ENCODE assay signal across 9 mouse cellular contexts in genomic region chr4:32572118-32572517, GRCm38 (mm10). TPM values are rescaled to one million over a fixed set of nuclear protein-coding genes. Genes with fewer than 3 reads are reported as not detected.
DNase-seq lines count a peak whose midpoint lies in the region; ATAC-seq and TF ChIP-seq lines count a peak whose summit lies in the region.
"Had no signal": no experiment of that assay in that cellular context is flagged by ENCODE, and none has a peak within 500 bp of the region (broad histone marks: within the 10 kb centered on the region; RNA-seq: fewer than 3 reads in every experiment).

No protein-coding gene starts in this region.

- H3K36me3 ChIP-seq in embryonic facial prominence, embryonic 13.5 days, result peaks cover 9% of the 10 kb centered on the region; the same call in 1 of the 2 replicates
- H3K36me3 ChIP-seq in liver, adult 2 months (ENCODE audit: control insufficient read depth, insufficient read depth, low read length), result 0 out of 2 replicates have a peak, but pooled peaks cover 2% of the 10 kb centered on the region
- H3K36me3 ChIP-seq in myocyte (ENCODE audit: control insufficient read depth, insufficient read depth), result no peaks in the 10 kb centered on the region

- no peaks in the 10 kb centered on the region for H3K27me3 ChIP-seq in embryonic facial prominence, embryonic 13.5 days
- H3K27me3 ChIP-seq in liver, adult 2 months (ENCODE audit: control insufficient read depth, insufficient read depth, low read length), result no peaks in the 10 kb centered on the region
- no peaks in the 10 kb centered on the region for H3K27me3 ChIP-seq in myocyte (ENCODE audit: control insufficient read depth, insufficient read depth, insufficient read length)

- no peak for TF ChIP-seq POLR2A in liver, adult 2 months (IDR thresholded peaks at IDR 0.05; ENCODE audit: extremely low read depth, insufficient read depth, low read length)
- TF ChIP-seq POLR2A in myocyte (IDR thresholded peaks at IDR 0.05; ENCODE audit: insufficient read length, low read depth), result no peak

- H3K9ac ChIP-seq in embryonic facial prominence, embryonic 13.5 days, result no peak overlapping the region
- H3K9ac ChIP-seq in liver, adult 2 months (ENCODE audit: low read depth, low read length), result no peak overlapping the region

- ATAC-seq in embryonic facial prominence, embryonic 13.5 days (ENCODE audit: insufficient number of reproducible peaks, insufficient read depth, low FRiP score, low TSS enrichment, low read depth), result 0 out of 2 replicates have a peak, but pooled peaks have one; percentile 20

- TF ChIP-seq CTCF in liver, adult 2 months (IDR thresholded peaks at IDR 0.05; ENCODE audit: low read depth, low read length), result peak; percentile 28; the same call in 1 of the 2 replicates

- no peak overlapping the region for H3K4me3 ChIP-seq in embryonic facial prominence, embryonic 13.5 days
- no peak overlapping the region for H3K4me3 ChIP-seq in liver, adult 2 months (ENCODE audit: insufficient read depth, low read depth, low read length)
- no peak overlapping the region for H3K4me3 ChIP-seq in myocyte

- H3K27ac ChIP-seq in embryonic facial prominence, embryonic 13.5 days, result no peak overlapping the region
- 0 out of 2 replicates have a peak overlapping the region, but pooled peaks have one; percentile 34 for H3K27ac ChIP-seq in liver, adult 2 months (replicated peaks; ENCODE audit: insufficient read depth, low read depth, low read length)

- 54% methylated on average over 1 of the region's 1 CpGs for WGBS in embryonic facial prominence, embryonic 13.5 days
- WGBS in liver, adult 2 months, result 14% methylated on average over 1 of the region's 1 CpGs

- no peak overlapping the region for H3ac ChIP-seq in myocyte (ENCODE audit: control insufficient read depth, insufficient read length)

- H3K4me1 ChIP-seq in embryonic facial prominence, embryonic 13.5 days, result peaks cover 11% of the 10 kb centered on the region
- H3K4me1 ChIP-seq in liver, adult 2 months (ENCODE audit: control insufficient read depth, insufficient read depth, low read length), result peaks cover 26% of the 10 kb centered on the region

- no peak overlapping the region for H3K4me2 ChIP-seq in embryonic facial prominence, embryonic 13.5 days
- peak overlapping the region; percentile 83 for H3K4me2 ChIP-seq in myocyte (ENCODE audit: low read depth)

- DNase-seq in testis, postnatal 10 days (ENCODE audit: low spot score), result peak; percentile 61
- no peak for DNase-seq in testis, postnatal 14 days (ENCODE audit: low spot score)
- peak; percentile 66 for DNase-seq in adrenal gland, postnatal 14 days
- DNase-seq in induced T-regulatory cell, adult 2 months (ENCODE audit: low read depth), result peak; percentile 76
- DNase-seq in liver, adult 2 months (ENCODE audit: extremely low read depth, low read depth, low spot score), result peak; percentile 76
- DNase-seq in spleen, postnatal 14 days (ENCODE audit: low spot score in 2 of 2), result no peak

- H3K79me2 ChIP-seq in liver, adult 2 months (ENCODE audit: control insufficient read depth, insufficient read depth, low read length), result no peaks in the 10 kb centered on the region
- no peaks in the 10 kb centered on the region for H3K79me2 ChIP-seq in myocyte (ENCODE audit: control insufficient read depth, insufficient read depth)

- no peaks in the 10 kb centered on the region for H3K9me3 ChIP-seq in embryonic facial prominence, embryonic 13.5 days

TF ChIP-seq in myocyte, 11 proteins besides CTCF, POLR2A, EP300 and RAD21:
- TF ChIP-seq MAX (IDR thresholded peaks at IDR 0.05; ENCODE audit: low read depth) (no peak), E2F4 (IDR thresholded peaks at IDR 0.05; ENCODE audit: insufficient read depth) (no peak), TCF12 (IDR thresholded peaks at IDR 0.05; ENCODE audit: insufficient read depth, poor library complexity, severe bottlenecking) (no peak), REST (IDR thresholded peaks at IDR 0.05; ENCODE audit: insufficient read depth, insufficient read length) (no peak), USF1 (IDR thresholded peaks at IDR 0.05; ENCODE audit: low read depth) (no peak), SRF (IDR thresholded peaks at IDR 0.05; ENCODE audit: control insufficient read depth, insufficient read length, low read depth) (no peak), CEBPB (IDR thresholded peaks at IDR 0.05; ENCODE audit: insufficient read depth, poor library complexity, severe bottlenecking) (no peak), TCF3 (IDR thresholded peaks at IDR 0.05; ENCODE audit: insufficient read length, low read depth) (no peak), MYOG (IDR thresholded peaks at IDR 0.05; ENCODE audit: control insufficient read depth in 1 of 3, insufficient read depth in 1 of 3, insufficient read length in 2 of 3, low read depth in 2 of 3) (no peak), POLR2AphosphoS2 (IDR thresholded peaks at IDR 0.05; ENCODE audit: insufficient read length, low read depth) (no peak), MYOD1 (IDR thresholded peaks at IDR 0.05; ENCODE audit: control insufficient read depth in 1 of 3, insufficient read length in 2 of 3, low read depth in 2 of 3) (no peak)

RNA-seq across cellular contexts. Expression of gene Gja10, which starts 30.4 kb away (rescaled TPM):
- not detected in 2 replicates for total RNA-seq in adrenal gland, postnatal 14 days (2021)
- not detected in 2 replicates for polyA plus RNA-seq in embryonic facial prominence, embryonic 13.5 days (2015; fragmentation: Nextera tagmentation; extraction: Ambion mirVana)
- 0.18 TPM in 1 of 2 replicates, not detected in the other for total RNA-seq in liver, adult 2 months (2014; rRNA removed)
- 0.07 and 0.16 TPM in 2 replicates for polyA plus RNA-seq in liver, adult 2 months (2012; rRNA removed)
- polyA plus RNA-seq in myocyte (2012; fragmentation: generic; extraction: Trizol), result not detected
- polyA plus RNA-seq: frontal cortex, adult 2 months had no signal

RNA-seq across cellular contexts. Expression of gene Casp8ap2, which starts 43.1 kb away (rescaled TPM):
- 9.9 and 13.2 TPM in 2 replicates for total RNA-seq in adrenal gland, postnatal 14 days (2021)
- 74.7 and 78.0 TPM in 2 replicates for polyA plus RNA-seq in embryonic facial prominence, embryonic 13.5 days (2015; fragmentation: Nextera tagmentation; extraction: Ambion mirVana)
- total RNA-seq in liver, adult 2 months (2014; rRNA removed), result 2.8 and 4.7 TPM in 2 replicates
- polyA plus RNA-seq in liver, adult 2 months (2012; rRNA removed), result 0.58 and 0.97 TPM in 2 replicates
- 1.8 TPM for polyA plus RNA-seq in myocyte (2012; fragmentation: generic; extraction: Trizol)

Comparison
In these comparisons a context has a peak if more than half of its experiments do, and no peak if none do; other contexts are left out.
1. DNase-seq: peak in testis, postnatal 10 days (single experiment), adrenal gland, postnatal 14 days (single experiment), induced T-regulatory cell, adult 2 months (single experiment) and liver, adult 2 months (single experiment); none in testis, postnatal 14 days (single experiment) and spleen, postnatal 14 days (0 of 2).
2. RNA of gene Casp8ap2, which starts 43.1 kb away (polyA plus RNA-seq): 74.7 to 78.0 TPM in embryonic facial prominence, embryonic 13.5 days; 1.8 TPM in myocyte (single experiment) and 0.58 to 0.97 TPM in liver, adult 2 months; every median in the first group is over 10 times any median in the second.